Mouse (Mus musculus) liver, adult 2 months (tissue): ENCODE data around the gene Gtpbp4. TPM values are rescaled to one million over a fixed set of nuclear protein-coding genes. Genes with fewer than 3 reads are reported as not detected.
"Not testable (repeated sequence)": the region's sequence is repeated elsewhere in the genome, so short reads cannot be mapped to it uniquely, and the experiment has no call there.

ENCODE experiments used
- DNase-seq: peaks from one replicate; pipeline ENCODE4 v3.0.0-alpha.2; 2011; ENCODE audit warnings: low read depth, low spot score; ENCODE audit errors: extremely low read depth
- H3K27ac ChIP-seq: fragments of 200-500 bp; replicated peaks from 2 replicates; pipeline ENCODE4 v1.5.1; 2012; ENCODE audit warnings: low read depth, mild to moderate bottlenecking, control low read depth, inconsistent platforms, low read length; ENCODE audit not compliant: insufficient read depth
- H3K27me3 ChIP-seq: fragments of 200-500 bp; 2 replicates; pipeline ENCODE4 v1.6.1; 2012; ENCODE audit warnings: mild to moderate bottlenecking, moderate library complexity, low read length, inconsistent platforms; ENCODE audit not compliant: control insufficient read depth, insufficient read depth
- H3K36me3 ChIP-seq: fragments of 200-500 bp; 2 replicates; pipeline ENCODE4 v1.6.1; 2012; ENCODE audit warnings: low read length, inconsistent platforms; ENCODE audit not compliant: control insufficient read depth, insufficient read depth
- H3K4me1 ChIP-seq: fragments of 200-500 bp; 2 replicates; pipeline ENCODE4 v1.6.1; 2011; ENCODE audit warnings: low read length; ENCODE audit not compliant: control insufficient read depth, insufficient read depth
- H3K4me3 ChIP-seq: fragments of 200-500 bp; 2 replicates; pipeline ENCODE4 v1.5.1; 2011; ENCODE audit warnings: low read depth, mild to moderate bottlenecking, control low read depth, low read length, moderate library complexity; ENCODE audit not compliant: insufficient read depth
- H3K79me2 ChIP-seq: fragments of 200-500 bp; 2 replicates; pipeline ENCODE4 v1.6.1; 2012; ENCODE audit warnings: inconsistent platforms, mild to moderate bottlenecking, low read length, moderate library complexity; ENCODE audit not compliant: control insufficient read depth, insufficient read depth
- H3K9ac ChIP-seq: fragments of 200-500 bp; 2 replicates; pipeline ENCODE4 v1.6.1; 2012; ENCODE audit warnings: low read depth, mild to moderate bottlenecking, control low read depth, inconsistent platforms, low read length
- CTCF ChIP-seq: fragments of 200-500 bp; IDR thresholded peaks from 2 replicates; pipeline ENCODE4 v1.5.1; 2011; ENCODE audit warnings: low read depth, low read length, control low read depth
- POLR2A ChIP-seq: fragments of 200-500 bp; IDR thresholded peaks from 2 replicates; pipeline ENCODE4 v1.6.1; 2011; ENCODE audit warnings: low read length, control low read depth; ENCODE audit not compliant: insufficient read depth; ENCODE audit errors: extremely low read depth
- WGBS: fragments of 180-500 bp; shearing (Covaris S2); methylation state at CpG from one replicate; pipeline ENCODE4 v1.1.7; 2018; 5-methylcytosine and 5-hydroxymethylcytosine counted together
- polyA plus RNA-seq: library from polyadenylated mRNA; depleted of rRNA; stranded (reverse); fragments of >200 nt; gene quantifications from 2 replicates; pipeline ENCODE4 v1.2.3, GENCODE M21; 2012
- total RNA-seq: library from RNA; depleted of rRNA; stranded (reverse); fragments of >200 nt; gene quantifications from 2 replicates; pipeline ENCODE4 v1.2.3, GENCODE M21; 2014

Gene Gtpbp4
- total and polyA plus RNA-seq, 2 experiments = 10.5 to 17.4 TPM

DNA sequence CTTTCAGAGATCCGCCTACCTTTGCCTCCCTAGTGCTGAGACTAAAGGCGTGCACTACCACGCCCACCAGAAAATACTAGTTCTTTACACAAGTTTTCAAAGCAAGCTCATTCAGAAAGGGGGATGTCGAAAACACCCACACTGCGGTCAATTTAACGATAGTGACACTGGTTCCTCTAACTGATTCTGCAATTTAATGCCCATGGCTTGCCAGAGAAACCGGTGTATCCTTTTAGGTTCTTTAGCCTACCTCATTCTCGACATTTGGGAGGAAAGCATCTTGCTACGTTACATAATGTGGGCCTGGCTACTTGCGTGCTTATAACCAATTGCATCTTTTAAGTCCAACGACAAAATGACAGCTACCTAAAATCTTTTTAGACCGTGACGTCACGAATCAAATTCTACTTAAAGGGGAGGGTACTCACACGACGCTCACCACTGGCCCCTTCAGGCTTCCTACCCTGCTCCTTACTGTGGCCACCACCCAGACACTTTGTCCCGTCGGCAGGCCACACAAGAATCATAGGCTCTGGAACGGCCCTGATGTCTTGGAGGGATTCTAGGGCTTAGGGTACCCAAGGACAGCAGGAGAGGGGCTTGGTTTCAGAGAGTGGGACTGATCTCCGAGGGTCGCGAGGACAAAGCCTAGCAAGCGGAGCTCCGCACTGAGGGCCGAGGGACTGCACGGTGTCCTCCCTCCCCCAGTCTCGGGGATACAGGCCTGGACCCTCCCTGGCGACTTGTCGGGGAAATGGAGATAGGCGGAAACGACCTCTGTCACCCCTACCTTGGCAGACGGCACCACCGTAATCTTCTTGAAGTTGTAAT is 509 bp downstream of the Gtpbp4 start:
- peak; percentile 37 for DNase-seq
- peak overlapping the region; percentile 67 for H3K27ac ChIP-seq
- H3K27me3 ChIP-seq = no peaks in the 10 kb centered on the region
- under 1% methylated on average over 33 of the region's 33 CpGs for WGBS
- peaks cover 3% of the 10 kb centered on the region for H3K4me1 ChIP-seq
- peak overlapping the region; percentile 95 for H3K4me3 ChIP-seq
- no peak for TF ChIP-seq CTCF
- no peak for TF ChIP-seq POLR2A
- H3K9ac ChIP-seq = peak overlapping the region; percentile 91
- peaks cover 25% of the 10 kb centered on the region; the same call in 1 of the 2 replicates for H3K79me2 ChIP-seq
- H3K36me3 ChIP-seq = peaks cover 14% of the 10 kb centered on the region

DNA sequence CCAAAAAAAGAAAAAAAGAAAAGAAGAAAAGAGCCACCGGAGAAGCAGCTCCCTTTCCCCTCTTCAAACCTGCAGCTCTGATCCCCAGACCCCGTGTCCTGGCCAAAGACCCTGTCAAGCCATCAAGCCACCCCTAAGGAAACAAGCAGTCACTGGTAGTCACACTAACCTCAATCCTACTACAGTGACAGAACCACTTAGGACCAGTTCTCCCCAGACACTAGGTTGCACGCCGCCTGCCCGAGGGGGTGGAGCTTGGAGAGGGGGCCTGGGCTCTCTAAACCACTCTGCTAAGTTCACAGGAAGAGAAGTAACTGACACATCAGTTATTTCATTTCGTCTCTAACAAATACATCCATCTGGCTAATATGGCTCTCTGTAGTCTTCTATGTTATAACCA is 3.7 kb downstream of the Gtpbp4 start:
- no peak overlapping the region for H3K4me3 ChIP-seq
- peaks cover 31% of the 10 kb centered on the region; the same call in 1 of the 2 replicates for H3K79me2 ChIP-seq
- peaks cover 39% of the 10 kb centered on the region for H3K36me3 ChIP-seq
- no peak overlapping the region for H3K27ac ChIP-seq
- TF ChIP-seq POLR2A = no peak
- TF ChIP-seq CTCF = no peak
- peaks cover 3% of the 10 kb centered on the region for H3K4me1 ChIP-seq
- DNase-seq = no peak
- 96% methylated on average over 6 of the region's 6 CpGs for WGBS
- no peak overlapping the region for H3K9ac ChIP-seq
- H3K27me3 ChIP-seq = no peaks in the 10 kb centered on the region

DNA sequence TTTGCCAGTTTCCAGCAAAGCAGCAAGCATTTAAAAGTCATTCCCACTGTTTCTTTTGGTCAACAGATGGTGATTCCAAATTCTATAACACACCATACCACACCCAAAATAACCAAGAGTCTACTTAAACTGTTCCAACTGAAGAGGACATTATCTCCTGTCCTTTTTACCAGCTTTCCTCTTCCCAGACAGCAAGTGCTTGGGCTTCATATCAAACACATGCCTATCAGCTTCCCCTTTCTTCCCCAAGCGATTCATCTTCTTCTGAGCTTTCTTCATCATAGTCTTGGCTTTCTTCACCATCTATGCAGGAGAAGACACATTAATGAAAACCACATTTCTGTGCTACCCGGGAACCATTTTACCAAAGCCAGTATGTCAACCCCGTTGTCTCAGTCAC is 22.9 kb downstream of the Gtpbp4 start:
- H3K4me3 ChIP-seq = no peak overlapping the region
- WGBS = 94% methylated on average over 3 of the region's 3 CpGs
- TF ChIP-seq CTCF (no peak), POLR2A (no peak)
- no peaks in the 10 kb centered on the region for H3K4me1 ChIP-seq
- H3K9ac ChIP-seq = no peak overlapping the region
- no peaks in the 10 kb centered on the region for H3K79me2 ChIP-seq
- H3K36me3 ChIP-seq = peaks cover 79% of the 10 kb centered on the region
- no peak for DNase-seq
- no peak overlapping the region for H3K27ac ChIP-seq
- H3K27me3 ChIP-seq = no peaks in the 10 kb centered on the region

DNA sequence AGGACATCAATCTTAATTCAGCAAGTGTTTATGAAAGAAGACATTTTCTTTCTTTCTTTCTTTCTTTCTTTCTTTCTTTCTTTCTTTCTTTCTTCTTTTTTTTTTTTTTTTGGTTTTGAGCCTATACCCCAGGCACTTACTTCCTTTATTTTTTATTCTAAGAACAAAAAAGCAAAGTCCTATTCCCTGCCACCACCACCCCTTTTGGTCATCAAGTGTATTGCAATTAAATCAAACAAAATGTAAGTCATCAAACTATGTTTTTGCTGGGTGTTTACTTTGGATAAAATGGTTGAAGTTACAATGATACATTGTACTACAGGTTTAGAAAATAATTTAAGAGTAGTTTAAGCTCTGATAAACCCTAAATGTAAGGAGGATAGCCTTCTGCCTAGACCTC is 23.5 kb downstream of the Gtpbp4 start:
- no peak for DNase-seq
- Histone ChIP-seq H3K27ac (no peak overlapping the region), H3K9ac (no peak overlapping the region), H3K79me2 (no peaks in the 10 kb centered on the region), H3K36me3 (peaks cover 75% of the 10 kb centered on the region), H3K4me1 (no peaks in the 10 kb centered on the region), H3K4me3 (no peak overlapping the region), H3K27me3 (no peaks in the 10 kb centered on the region)
- TF ChIP-seq POLR2A (no peak), CTCF (no peak)

DNA sequence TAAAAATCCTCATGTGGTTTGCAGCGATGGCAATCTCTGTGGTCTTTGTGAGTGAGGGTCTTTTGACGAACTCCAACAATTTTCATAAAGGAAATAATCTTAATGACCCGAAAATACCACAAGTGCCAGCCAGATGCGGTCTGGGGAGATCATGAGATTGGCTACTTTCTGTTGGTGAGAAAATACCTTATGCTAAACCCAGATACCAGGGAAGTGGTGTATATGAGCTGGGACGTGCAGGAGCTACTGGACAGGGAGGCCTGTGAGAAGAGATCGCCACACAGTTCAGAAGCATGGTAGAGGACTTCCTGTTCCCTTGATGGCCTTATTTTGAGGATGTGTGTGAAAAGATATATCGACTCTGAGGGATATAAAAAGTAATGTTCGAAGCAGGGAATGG is 28.1 kb downstream of the Gtpbp4 start:
- H3K4me3 ChIP-seq = no peak overlapping the region
- H3K79me2 ChIP-seq = no peaks in the 10 kb centered on the region
- peaks cover 31% of the 10 kb centered on the region for H3K36me3 ChIP-seq
- 94% methylated on average over 8 of the region's 8 CpGs for WGBS
- no peak overlapping the region for H3K9ac ChIP-seq
- H3K27me3 ChIP-seq = no peaks in the 10 kb centered on the region
- TF ChIP-seq POLR2A = no peak
- no peak for TF ChIP-seq CTCF
- no peak for DNase-seq
- H3K27ac ChIP-seq = no peak overlapping the region
- H3K4me1 ChIP-seq = no peaks in the 10 kb centered on the region

DNA sequence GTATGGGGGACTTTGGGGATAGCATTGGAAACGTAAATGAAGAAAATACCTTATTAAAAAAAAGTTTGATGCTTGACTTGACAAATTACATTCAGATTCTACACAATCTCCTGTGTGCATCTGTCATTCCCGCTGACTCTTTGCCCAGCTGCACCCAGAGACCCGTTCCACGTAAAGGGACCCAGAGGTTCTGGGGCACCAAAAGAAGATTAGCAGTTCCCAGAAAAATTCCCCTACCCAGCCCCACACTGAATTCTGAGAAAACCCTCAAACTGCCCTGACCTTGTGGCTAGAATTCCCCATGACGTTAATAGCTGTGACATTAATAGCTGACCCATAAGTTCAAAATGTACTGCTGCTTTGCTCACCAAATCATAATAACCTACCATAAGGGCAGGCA is 30.7 kb downstream of the Gtpbp4 start:
- DNase-seq = no peak
- H3K27ac ChIP-seq = no peak overlapping the region
- H3K79me2 ChIP-seq = no peaks in the 10 kb centered on the region
- peaks cover 17% of the 10 kb centered on the region for H3K36me3 ChIP-seq
- TF ChIP-seq CTCF (no peak), POLR2A (no peak)
- H3K4me3 ChIP-seq = no peak overlapping the region
- no peaks in the 10 kb centered on the region for H3K27me3 ChIP-seq
- H3K4me1 ChIP-seq = no peaks in the 10 kb centered on the region
- WGBS = 79% methylated on average over 5 of the region's 5 CpGs
- H3K9ac ChIP-seq = no peak overlapping the region

DNA sequence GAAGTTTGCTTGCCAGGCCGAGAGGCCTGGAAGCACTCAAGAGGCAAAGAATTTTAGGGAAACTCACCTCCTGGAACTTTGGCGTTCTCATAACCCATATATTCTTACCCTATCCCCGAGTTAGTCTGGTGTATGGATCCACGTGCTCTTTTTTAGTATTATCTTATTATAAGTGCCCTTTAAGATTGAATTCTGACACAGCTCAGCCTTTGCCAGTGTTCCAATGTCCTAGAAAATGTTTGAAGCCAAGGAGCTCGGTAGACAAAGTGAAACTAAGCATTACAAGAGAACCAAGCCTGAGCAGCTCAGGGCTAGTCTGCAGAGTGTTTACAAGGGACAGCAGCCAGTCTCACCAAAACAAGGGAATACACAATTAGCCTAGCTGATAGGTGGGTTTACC is 33.6 kb downstream of the Gtpbp4 start:
- not testable (repeated sequence) for H3K27ac ChIP-seq, H3K4me3 ChIP-seq, H3K4me1 ChIP-seq, H3K27me3 ChIP-seq, H3K36me3 ChIP-seq, H3K9ac ChIP-seq, DNase-seq, H3K79me2 ChIP-seq
- 54% methylated on average over 5 of the region's 5 CpGs for WGBS

DNA sequence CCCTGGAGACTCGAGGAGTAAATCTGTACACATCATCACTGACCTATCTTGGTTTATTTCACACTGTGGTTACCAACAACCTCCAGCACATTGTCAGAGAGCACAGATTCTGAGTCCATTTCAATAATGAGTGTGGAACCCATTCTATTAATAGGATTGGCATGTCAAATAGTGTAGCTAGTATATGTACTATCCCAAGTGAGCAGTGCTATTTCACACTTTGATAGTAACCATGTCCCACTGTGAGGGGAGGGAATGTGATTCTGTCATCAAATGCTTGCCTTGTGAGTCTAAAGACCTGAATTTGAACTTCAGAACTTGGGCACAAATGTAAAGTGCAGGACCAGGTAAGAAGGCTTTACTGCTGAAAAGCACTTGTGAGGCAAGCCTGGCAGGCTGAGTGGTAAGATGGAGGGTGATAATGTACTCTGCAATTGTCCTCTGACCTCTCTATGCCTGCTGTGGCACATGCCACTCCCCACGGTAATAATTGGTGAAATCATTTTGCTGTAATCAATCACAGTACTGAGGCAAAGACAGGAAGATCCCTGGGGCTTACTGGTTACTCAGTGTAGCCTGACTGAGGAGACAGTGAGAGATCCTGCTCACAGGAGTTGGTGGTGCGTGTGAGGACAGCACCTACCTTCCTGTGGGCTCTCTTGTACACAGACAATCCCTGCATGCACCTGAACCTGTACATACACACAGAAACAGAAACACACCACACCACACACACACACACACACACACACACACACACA is 34.6 kb downstream of the Gtpbp4 start:
- DNase-seq, H3K79me2 ChIP-seq, H3K4me3 ChIP-seq, H3K36me3 ChIP-seq, H3K27ac ChIP-seq, H3K9ac ChIP-seq, H3K4me1 ChIP-seq, H3K27me3 ChIP-seq: not testable (repeated sequence)
- WGBS = 75% methylated on average over 3 of the region's 3 CpGs

DNA sequence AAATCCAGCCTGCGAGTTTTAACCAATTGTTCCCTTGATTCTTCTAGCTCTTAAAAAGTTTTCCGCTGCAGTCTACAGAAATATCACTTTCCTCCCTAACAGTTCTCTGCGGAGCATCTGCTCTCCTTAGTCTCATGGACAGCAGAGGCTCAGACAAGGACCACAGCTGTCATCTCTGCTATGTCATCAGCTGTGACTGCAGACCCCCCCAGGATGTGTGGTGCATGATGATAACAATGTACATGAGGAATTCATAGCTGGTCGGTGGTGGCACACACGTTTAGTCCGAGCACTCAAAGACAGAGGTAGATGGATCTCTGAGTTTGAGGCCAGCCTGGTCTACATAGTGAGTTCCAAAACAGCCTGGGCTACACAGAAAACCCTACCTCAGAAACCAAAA is 36.3 kb downstream of the Gtpbp4 start:
- not testable (repeated sequence) for H3K36me3 ChIP-seq, H3K4me1 ChIP-seq, DNase-seq, H3K4me3 ChIP-seq, H3K9ac ChIP-seq, H3K79me2 ChIP-seq, H3K27ac ChIP-seq, H3K27me3 ChIP-seq
- 84% methylated on average over 5 of the region's 6 CpGs for WGBS
